Comparison of ENCODE assay signal across 19 mouse cellular contexts in genomic region chr13:24617799-24618130, GRCm38 (mm10). TPM values are rescaled to one million over a fixed set of nuclear protein-coding genes. Genes with fewer than 3 reads are reported as not detected.
DNase-seq lines count a peak whose midpoint lies in the region; ATAC-seq lines count a peak whose summit lies in the region.
"Had no signal": no experiment of that assay in that cellular context is flagged by ENCODE, and none has a peak within 500 bp of the region (broad histone marks: within the 10 kb centered on the region; RNA-seq: fewer than 3 reads in every experiment).

No protein-coding gene starts in this region.

- no peak overlapping the region for H3K4me2 ChIP-seq in hindbrain, embryonic 12.5 days (replicated peaks)
- no peak overlapping the region for H3K4me2 ChIP-seq in midbrain, embryonic 13.5 days (replicated peaks)
- H3K4me2 ChIP-seq: heart, embryonic 11.5 days; liver, embryonic 12.5 days; neural tube, embryonic 12.5 days had no signal

- 76% methylated on average over 2 of the region's 2 CpGs for WGBS in hindbrain, embryonic 10.5 days
- 71% methylated on average over 2 of the region's 2 CpGs for WGBS in hindbrain, embryonic 12.5 days
- 64% methylated on average over 2 of the region's 2 CpGs for WGBS in midbrain, embryonic 10.5 days
- 79% methylated on average over 2 of the region's 2 CpGs for WGBS in midbrain, embryonic 13.5 days

- H3K4me1 ChIP-seq in hindbrain, embryonic 10.5 days (replicated peaks) = peaks cover 30% of the 10 kb centered on the region
- H3K4me1 ChIP-seq in hindbrain, embryonic 12.5 days = peaks cover 8% of the 10 kb centered on the region
- peaks cover 18% of the 10 kb centered on the region for H3K4me1 ChIP-seq in midbrain, embryonic 10.5 days
- peaks cover 10% of the 10 kb centered on the region for H3K4me1 ChIP-seq in midbrain, embryonic 13.5 days (replicated peaks)

- H3K36me3 ChIP-seq in hindbrain, embryonic 10.5 days = no peaks in the 10 kb centered on the region
- H3K36me3 ChIP-seq in hindbrain, embryonic 12.5 days = no peaks in the 10 kb centered on the region
- H3K36me3 ChIP-seq in midbrain, embryonic 10.5 days = no peaks in the 10 kb centered on the region
- H3K36me3 ChIP-seq in midbrain, embryonic 13.5 days = no peaks in the 10 kb centered on the region
- H3K36me3 ChIP-seq: liver, embryonic 12.5 days; neural tube, embryonic 12.5 days had no signal

- no peaks in the 10 kb centered on the region; the same call in 1 of the 2 replicates for H3K27me3 ChIP-seq in hindbrain, embryonic 10.5 days (ENCODE audit: insufficient read depth, poor library complexity, severe bottlenecking)
- no peaks in the 10 kb centered on the region for H3K27me3 ChIP-seq in hindbrain, embryonic 12.5 days
- H3K27me3 ChIP-seq in midbrain, embryonic 10.5 days (ENCODE audit: low read depth, poor library complexity, severe bottlenecking) = no peaks in the 10 kb centered on the region
- H3K27me3 ChIP-seq in midbrain, embryonic 13.5 days = no peaks in the 10 kb centered on the region
- H3K27me3 ChIP-seq: liver, embryonic 12.5 days; megakaryocyte, embryonic 14.5 days; neural tube, embryonic 12.5 days had no signal

- no peaks in the 10 kb centered on the region for H3K9me3 ChIP-seq in hindbrain, embryonic 10.5 days
- no peaks in the 10 kb centered on the region for H3K9me3 ChIP-seq in hindbrain, embryonic 12.5 days (replicated peaks)
- H3K9me3 ChIP-seq in midbrain, embryonic 10.5 days (replicated peaks) = no peaks in the 10 kb centered on the region
- no peaks in the 10 kb centered on the region for H3K9me3 ChIP-seq in midbrain, embryonic 13.5 days
- H3K9me3 ChIP-seq: liver, embryonic 12.5 days; megakaryocyte, embryonic 14.5 days; neural tube, embryonic 12.5 days had no signal

- peak overlapping the region; percentile 57 for H3K27ac ChIP-seq in hindbrain, embryonic 10.5 days
- no peak overlapping the region for H3K27ac ChIP-seq in hindbrain, embryonic 12.5 days
- peak overlapping the region; percentile 52; the same call in 1 of the 2 replicates for H3K27ac ChIP-seq in midbrain, embryonic 10.5 days (replicated peaks)
- H3K27ac ChIP-seq in midbrain, embryonic 13.5 days = no peak overlapping the region
- H3K27ac ChIP-seq: gastrocnemius, adult 2 months; liver, embryonic 12.5 days; neural tube, embryonic 12.5 days; stomach, postnatal 0 days had no signal

- no peak for ATAC-seq in hindbrain, embryonic 12.5 days (ENCODE audit: low FRiP score)
- ATAC-seq in midbrain, embryonic 13.5 days = no peak
- ATAC-seq in inflammation-experienced regulatory T-cells, adult 6 months = peak; percentile 56
- ATAC-seq: liver, embryonic 12.5 days had no signal

- H3K9ac ChIP-seq in hindbrain, embryonic 12.5 days = no peak overlapping the region
- no peak overlapping the region for H3K9ac ChIP-seq in midbrain, embryonic 13.5 days (replicated peaks)
- H3K9ac ChIP-seq: liver, embryonic 12.5 days; neural tube, embryonic 12.5 days had no signal

- DNase-seq in hindbrain, embryonic 10.5 days (ENCODE audit: low spot score) = no peak
- DNase-seq in midbrain, embryonic 10.5 days (ENCODE audit: low spot score) = no peak
- DNase-seq in T-cell, adult 2 months (ENCODE audit: low spot score) = peak; percentile 75
- no peak for DNase-seq in adrenal gland, postnatal 36 days
- DNase-seq in right cerebral cortex, postnatal 10 days (ENCODE audit: low spot score in 2 of 2) = no peak
- DNase-seq: adrenal gland, postnatal 25 days; cerebellum, adult 11-12 months; embryo, embryonic 11 days; gastrocnemius, adult 2 months; kidney, postnatal 14 days; right cerebral cortex, postnatal 14 days had no signal

- H3K4me3 ChIP-seq in hindbrain, embryonic 10.5 days = no peak overlapping the region
- no peak overlapping the region for H3K4me3 ChIP-seq in hindbrain, embryonic 12.5 days
- H3K4me3 ChIP-seq in midbrain, embryonic 10.5 days = no peak overlapping the region
- H3K4me3 ChIP-seq in midbrain, embryonic 13.5 days (replicated peaks) = no peak overlapping the region
- H3K4me3 ChIP-seq: gastrocnemius, adult 2 months; liver, embryonic 12.5 days; neural tube, embryonic 12.5 days had no signal

RNA-seq across cellular contexts. Expression of gene Ripor2, which starts 35.8 kb away (rescaled TPM):
- 3.7 and 6.4 TPM in 2 replicates for polyA plus RNA-seq in hindbrain, embryonic 10.5 days (2016; fragmentation: Nextera tagmentation; extraction: Ambion mirVana)
- polyA plus RNA-seq in hindbrain, embryonic 12.5 days (2016; fragmentation: Nextera tagmentation; extraction: Ambion mirVana) = 16.3 and 22.3 TPM in 2 replicates
- 3.5 and 6.6 TPM in 2 replicates for polyA plus RNA-seq in midbrain, embryonic 10.5 days (2016; fragmentation: Nextera tagmentation; extraction: Ambion mirVana)
- 22.3 and 29.1 TPM in 2 replicates for polyA plus RNA-seq in midbrain, embryonic 13.5 days (2015; fragmentation: Nextera tagmentation; extraction: Ambion mirVana)
- 100 to 1,000 TPM; 199 to 236 (median 232) TPM for polyA plus RNA-seq in inflammation-experienced regulatory T-cells, adult 6 months (2017; shearing (Covaris generic))
- total RNA-seq in adrenal gland, postnatal 36 days (2021) = 1 to 10 TPM; 2.6 to 4.2 TPM

Comparison
In these comparisons a context has a peak if more than half of its experiments do, and no peak if none do; other contexts are left out.
1. H3K27ac ChIP-seq: peak in hindbrain, embryonic 10.5 days (single experiment) and midbrain, embryonic 10.5 days (single experiment); none in hindbrain, embryonic 12.5 days (single experiment) and midbrain, embryonic 13.5 days (single experiment).